Mouse (Mus musculus) left cerebral cortex, postnatal 25 days (tissue): ENCODE data around the gene Gm648. TPM values are rescaled to one million over a fixed set of nuclear protein-coding genes. Genes with fewer than 3 reads are reported as not detected.
"Not testable (repeated sequence)": the region's sequence is repeated elsewhere in the genome, so short reads cannot be mapped to it uniquely, and the experiment has no call there.

ENCODE experiments used
- DNase-seq, 2 experiments: peaks; one replicate each; pipeline ENCODE4 v3.0.0; 2022; ENCODE audit warnings: low spot score in 2 of 2, mixed read lengths in 1 of 2
- intact Hi-C: fragments of 180-260 bp; cut with DNase I; formaldehyde crosslinking; loops from one replicate; pipeline ENCODE4 v1.15.1; 2025
- microRNA-seq, 2 experiments: library from miRNA; unstranded; fragments of <30 nt; microRNA quantifications; one replicate each; pipeline ENCODE4 v1.2.0; 2022
- total RNA-seq, 2 experiments: library from RNA; stranded (reverse); gene quantifications; 2 replicates each; pipeline ENCODE4 v1.2.3; 2021

Gm648 gene
- total RNA-seq = not detected

- intact Hi-C loops = no loop called here
- no peak for DNase-seq
These were observed at the start of gene Gm648 for GRCm38 (mm10) chrX:56549506-56549905. TSS of gene Gm648 (minus strand) at chrX:56549606.

DNA sequence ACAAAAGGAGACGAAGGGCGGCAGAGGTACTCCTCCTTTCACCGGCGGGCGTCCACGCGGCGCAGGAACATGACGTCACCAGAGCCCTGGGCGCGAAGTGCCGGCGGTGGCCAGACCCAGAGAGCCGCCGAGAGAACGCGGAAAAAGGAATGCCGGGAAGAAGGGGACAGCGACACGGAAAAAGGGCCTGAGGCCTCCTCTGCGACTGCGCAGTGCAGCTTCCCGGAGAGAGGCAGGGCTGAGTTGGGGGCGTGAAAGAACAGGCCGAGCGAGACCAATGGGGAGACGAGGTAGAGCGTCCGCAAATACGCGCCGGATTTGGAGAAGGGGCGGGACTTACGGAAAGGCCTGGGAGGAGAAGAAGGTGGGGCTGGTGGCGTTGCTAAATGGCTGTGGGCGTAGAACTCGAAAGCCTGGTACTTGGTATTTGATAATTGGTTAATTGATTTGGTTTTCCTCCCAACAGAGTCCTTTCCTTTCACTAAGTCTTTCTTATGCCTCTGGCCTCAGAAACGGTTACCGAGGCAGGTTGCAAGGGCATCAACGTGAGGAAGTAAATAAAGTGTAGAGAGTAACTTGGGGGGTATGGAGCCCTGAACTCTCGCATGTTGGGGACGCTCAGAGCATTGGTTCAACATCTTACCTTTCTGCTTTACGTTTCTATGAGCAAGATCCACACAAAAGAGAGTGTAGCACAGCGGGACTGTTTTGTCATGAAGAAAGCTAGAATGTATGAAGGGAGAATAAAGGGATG is 48.7 kb upstream of the Gm648 start, which contains the start of gene Mmgt1:
Gene Mmgt1 (minus strand): TSS at position 183 of the 754 bp plus-strand sequence.
- DNase-seq = peak; percentile 87 to 97
- intact Hi-C loops = loop anchor here (5.0 to 10.0 kb wide), 2 partner anchors 134 to 143 kb away; partner anchors contain the start of genes Fhl1 and Ints6l

DNA sequence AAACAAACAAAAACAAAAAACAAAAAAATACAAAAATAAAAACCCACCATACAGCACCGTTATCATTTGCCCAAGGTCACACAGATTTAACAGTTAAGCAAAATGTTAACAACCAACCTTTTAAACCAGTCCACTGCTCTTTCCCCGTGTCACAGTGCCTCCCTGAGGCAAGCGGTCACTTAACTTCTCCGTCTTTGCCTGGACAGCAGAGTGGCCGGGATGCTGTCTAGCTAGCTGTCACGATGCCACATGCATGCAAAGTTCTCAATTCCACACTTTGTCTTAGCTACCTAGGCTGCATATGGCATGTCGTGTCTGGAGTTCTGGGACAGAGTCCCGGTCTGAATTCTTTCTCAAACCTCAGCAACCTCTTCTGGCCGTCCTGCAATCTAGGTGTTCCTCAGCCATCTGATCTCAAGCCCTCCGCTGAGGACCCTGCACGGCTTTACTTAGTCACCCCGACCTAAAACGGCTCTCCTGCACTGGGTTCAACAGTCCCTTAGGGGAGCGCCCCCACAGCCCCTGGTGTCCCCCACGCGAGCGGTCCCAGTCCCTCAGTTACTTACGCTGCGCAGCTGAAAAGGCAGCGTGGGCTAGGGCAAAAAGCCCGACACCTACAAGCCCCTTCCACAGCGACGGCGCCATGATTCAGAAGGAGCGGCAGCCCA is 47.9 kb upstream of the Gm648 start:
- peak in 1 of 2 experiments; percentile 2 for DNase-seq
- intact Hi-C loops = loop anchor here (5.0 to 10.0 kb wide), 2 partner anchors 135 to 143 kb away; partner anchors contain the start of genes Fhl1 and Ints6l

DNA sequence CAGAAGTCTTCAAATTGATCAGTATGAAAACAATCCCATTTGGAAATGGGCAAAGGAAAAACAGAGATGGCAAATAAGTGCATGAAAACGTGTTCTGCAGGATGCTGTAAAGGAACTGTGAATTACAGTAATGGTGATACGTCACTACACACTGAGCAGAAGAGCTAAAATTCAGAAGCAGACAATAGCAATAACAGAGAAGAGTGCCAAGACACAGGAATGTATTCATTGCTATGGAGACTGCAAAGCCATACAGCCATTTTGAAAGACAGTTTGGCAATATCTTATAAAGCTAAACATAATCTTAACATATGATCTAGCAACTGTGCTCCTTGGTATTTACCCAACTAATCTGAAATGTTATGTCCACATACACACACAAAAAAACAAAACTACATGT is 28.8 kb upstream of the Gm648 start:
- no peak for DNase-seq
- intact Hi-C loops = no loop called here

DNA sequence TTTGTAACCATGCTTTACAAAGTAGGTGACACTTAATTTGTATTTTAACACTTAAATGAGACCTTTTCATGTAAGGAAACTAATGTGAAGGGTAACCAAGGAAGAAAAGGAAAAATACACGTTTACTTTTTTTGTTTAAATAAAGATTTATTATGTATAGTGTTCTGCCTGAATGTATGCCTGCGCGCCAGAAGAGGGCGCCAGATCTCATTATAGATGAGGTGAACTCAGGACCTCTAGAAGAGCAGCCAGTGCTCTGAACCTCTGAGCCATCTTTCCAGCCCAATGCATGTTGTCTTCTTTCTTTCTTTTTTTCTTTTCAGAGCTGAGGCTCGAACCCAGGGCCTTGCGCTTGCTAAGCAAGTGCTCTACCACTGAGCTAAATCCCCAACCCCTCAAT is 23.1 kb upstream of the Gm648 start:
- intact Hi-C loops = no loop called here
- DNase-seq = peak in 1 of 2 experiments; percentile 1

DNA sequence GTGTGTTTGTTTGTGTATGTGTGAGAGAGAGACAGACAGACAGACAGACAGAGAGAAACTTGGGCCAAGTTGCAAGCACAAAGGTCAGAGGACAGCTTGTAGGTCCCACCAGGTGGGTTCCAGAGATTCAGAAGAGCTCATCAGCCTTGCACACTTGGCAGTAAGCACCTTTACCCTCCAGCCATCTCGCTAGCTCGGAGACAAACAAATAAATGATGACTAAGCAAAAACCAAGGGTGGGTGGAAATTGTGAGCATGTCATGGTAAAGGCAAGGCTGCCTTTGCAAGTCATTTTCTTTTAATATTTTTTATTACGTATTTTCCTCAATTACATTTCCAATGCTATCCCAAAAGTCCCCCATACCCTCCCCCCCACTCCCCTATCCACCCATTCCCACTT is 4.2 kb upstream of the Gm648 start:
- intact Hi-C loops = no loop called here
- DNase-seq = no peak

GRCm38 (mm10) chrX:56537162-56537561 is 12.2 kb downstream of the Gm648 start:
- intact Hi-C loops = no loop called here
- peak; percentile 4 to 39 for DNase-seq

DNA sequence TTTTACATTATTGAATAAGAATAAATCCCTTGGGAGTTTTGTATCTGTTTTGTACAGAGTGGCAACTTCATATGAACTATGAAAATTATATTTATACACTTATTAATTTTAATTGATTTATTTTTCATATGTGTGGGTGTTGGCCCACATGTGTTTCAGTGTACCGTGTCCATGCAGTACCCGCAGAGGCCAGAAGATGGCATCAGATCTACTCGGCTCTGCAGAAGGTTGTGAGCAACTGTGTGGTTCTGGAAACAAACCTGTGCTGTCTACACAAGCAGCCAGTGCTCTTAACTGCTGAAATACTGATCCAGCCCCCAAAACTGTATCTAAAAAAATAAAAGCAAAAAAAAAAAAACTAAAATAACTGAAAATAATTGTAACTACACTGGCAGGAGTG is 18.1 kb downstream of the Gm648 start:
- DNase-seq = peak; percentile 48 to 56
- intact Hi-C loops = no loop called here

GRCm38 (mm10) chrX:56524442-56524841 is 25.0 kb downstream of the Gm648 start, which contains the start of gene Gm10477:
TSS of gene Gm10477 (plus strand) at chrX:56524742.
- DNase-seq, intact Hi-C loops: not testable (repeated sequence)

DNA sequence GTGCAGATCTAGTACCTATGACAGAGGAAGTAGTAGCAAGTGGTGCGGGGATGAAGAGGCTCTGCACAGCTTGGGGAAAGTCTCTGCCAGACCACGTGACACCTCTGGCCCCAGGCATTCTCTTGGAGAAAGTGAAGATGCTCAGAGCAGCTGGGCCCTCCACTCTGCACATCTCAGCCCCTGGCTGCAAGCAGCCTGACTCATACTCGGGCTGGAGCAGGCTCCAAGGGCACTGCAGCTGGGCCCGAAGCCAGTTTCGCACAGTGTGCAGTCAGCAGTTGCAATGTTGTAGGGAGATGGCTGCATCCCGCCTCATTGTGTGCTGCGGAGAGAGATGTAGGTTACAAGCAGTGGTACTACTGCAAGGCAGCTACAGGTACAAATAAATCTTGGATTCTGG is 52.2 kb downstream of the Gm648 start:
- intact Hi-C loops = no loop called here
- no peak for DNase-seq

Small RNA genes within 50 kb of the gene (microRNA-seq; reads per million reads assigned to microRNA genes)
- 0 to 0.67 reads per million in 2 experiments for gene Mir5116

Other genes starting within 250 kb of the Gm648 start
- gene Zfp449, start 203.2 kb downstream of the Gm648 start, total RNA-seq = 1 to 10 TPM; 3.3 to 4.1 TPM
- 10 to 100 TPM; 21.2 to 27.9 TPM for gene Smim10l2a, start 175.0 kb downstream of the Gm648 start, total RNA-seq
- not detected for gene Gm2174, start 101.6 kb downstream of the Gm648 start, total RNA-seq
- 10 to 100 TPM; 27.6 to 30.0 TPM for gene Ints6l, start 94.7 kb downstream of the Gm648 start, total RNA-seq
- gene Gm10477, start 24.9 kb downstream of the Gm648 start, total RNA-seq = not detected
- 10 to 100 TPM; 29.0 TPM for gene Mmgt1, start 48.5 kb upstream of the Gm648 start, total RNA-seq
- gene Slc9a6, start 60.2 kb upstream of the Gm648 start, total RNA-seq = 10 to 100 TPM; 90.7 to 92.3 TPM
- 10 to 100 TPM; 98.4 to 99.2 TPM for gene Fhl1, start 182.2 kb upstream of the Gm648 start, total RNA-seq